Mouse (Mus musculus): ENCODE results near the gene Tmem92.
A peak's percentile ranks its signal among the peaks of the same experiment; 100 is the strongest.
"Not testable (repeated sequence)": the region's sequence is repeated elsewhere in the genome, so short reads cannot be mapped to it uniquely, and the experiment has no call there.

Tmem92 gene

GRCm38 (mm10) chr11:94782603-94783002 is at the start of gene Tmem92:
Gene Tmem92, minus strand, starts transcription at chr11:94782703.
- no peak for DNase-seq

- DNase-seq = peak; percentile 46
Measured at GRCm38 (mm10) chr11:94828966-94829365, 46.5 kb upstream of the Tmem92 start.

- DNase-seq = not testable (repeated sequence)
Measured at GRCm38 (mm10) chr11:94819427-94819826, 36.9 kb upstream of the Tmem92 start.

GRCm38 (mm10) chr11:94818946-94819345 is 36.4 kb upstream of the Tmem92 start:
- DNase-seq = not testable (repeated sequence)

- DNase-seq = peak; percentile 8
Measured at GRCm38 (mm10) chr11:94811537-94811936, 29.0 kb upstream of the Tmem92 start.

- no peak for DNase-seq
Measured at GRCm38 (mm10) chr11:94791700-94792099, 9.2 kb upstream of the Tmem92 start.

GRCm38 (mm10) chr11:94785247-94785646 is 2.7 kb upstream of the Tmem92 start:
- DNase-seq = peak; percentile 83

- no peak for DNase-seq
Measured at GRCm38 (mm10) chr11:94774887-94775497, 7.5 kb downstream of the Tmem92 start.

GRCm38 (mm10) chr11:94773851-94774250 is 8.7 kb downstream of the Tmem92 start:
- no peak for DNase-seq

- DNase-seq = no peak
Measured at GRCm38 (mm10) chr11:94772363-94773055, 10.0 kb downstream of the Tmem92 start.

- no peak for DNase-seq
Measured at GRCm38 (mm10) chr11:94767241-94767640, 15.3 kb downstream of the Tmem92 start.

- DNase-seq = no peak
Measured at GRCm38 (mm10) chr11:94762775-94763174, 19.7 kb downstream of the Tmem92 start.

GRCm38 (mm10) chr11:94762281-94762680 is 20.2 kb downstream of the Tmem92 start:
- DNase-seq = no peak

- DNase-seq = no peak
Measured at GRCm38 (mm10) chr11:94760799-94761198, 21.7 kb downstream of the Tmem92 start.

- no peak for DNase-seq
Measured at GRCm38 (mm10) chr11:94760364-94760763, 22.1 kb downstream of the Tmem92 start.

GRCm38 (mm10) chr11:94759916-94760315 is 22.6 kb downstream of the Tmem92 start:
- DNase-seq = no peak

GRCm38 (mm10) chr11:94752946-94753713 is 29.4 kb downstream of the Tmem92 start:
- no peak for DNase-seq

GRCm38 (mm10) chr11:94741732-94742272 is 40.7 kb downstream of the Tmem92 start, which contains the start of gene Cdc34b:
Gene Cdc34b, plus strand, starts transcription at chr11:94741782.
- DNase-seq = no peak

GRCm38 (mm10) chr11:94735746-94736145 is 46.8 kb downstream of the Tmem92 start:
- DNase-seq = peak; percentile 16

GRCm38 (mm10) chr11:94732773-94733172 is 49.7 kb downstream of the Tmem92 start:
- peak; percentile 71 for DNase-seq

- DNase-seq = no peak
Measured at GRCm38 (mm10) chr11:94731229-94731628, 51.3 kb downstream of the Tmem92 start.

GRCm38 (mm10) chr11:94730261-94730660 is 52.2 kb downstream of the Tmem92 start:
- peak; percentile 71 for DNase-seq

GRCm38 (mm10) chr11:94729565-94729964 is 52.9 kb downstream of the Tmem92 start:
- no peak for DNase-seq

Data from kidney, adult 9 months (tissue).